Mouse (Mus musculus) embryonic facial prominence, embryonic 11.5 days (tissue): ENCODE measurements around the gene Fam78b. TPM values are rescaled to one million over a fixed set of nuclear protein-coding genes. Genes with fewer than 3 reads are reported as not detected.
A peak's percentile ranks its signal among the peaks of the same experiment; 100 is the strongest.

ENCODE experiments used
- ATAC-seq: fragments of 200-750 bp; cut with Nextera tagmentation; replicated peaks from 2 replicates; pipeline ENCODE4 v1.8.0; 2017; ENCODE audit warnings: low read depth; ENCODE audit not compliant: insufficient number of reproducible peaks, low FRiP score, low TSS enrichment
- DNase-seq: peaks from one replicate; pipeline ENCODE4 v3.0.0-alpha.2; 2015; ENCODE audit warnings: low spot score
- H3K27ac ChIP-seq: fragments of 300-500 bp; sonication (generic); replicated peaks from 2 replicates; pipeline ENCODE4 v1.5.1; 2014; ENCODE audit warnings: mild to moderate bottlenecking, low read depth, low read length, control low read depth
- H3K27me3 ChIP-seq: fragments of 300-500 bp; sonication (generic); 2 replicates; pipeline ENCODE4 v1.6.1; 2014; ENCODE audit warnings: mild to moderate bottlenecking, low read length, moderate library complexity, mixed read lengths; ENCODE audit not compliant: control insufficient read depth, insufficient read depth
- H3K36me3 ChIP-seq: fragments of 300-500 bp; sonication (generic); replicated peaks from 2 replicates; pipeline ENCODE4 v1.6.1; 2014; ENCODE audit warnings: low read depth, mild to moderate bottlenecking, low read length, moderate library complexity, mixed read lengths; ENCODE audit not compliant: control insufficient read depth, insufficient read depth
- H3K4me1 ChIP-seq: fragments of 300-500 bp; sonication (generic); 2 replicates; pipeline ENCODE4 v1.6.1; 2014; ENCODE audit warnings: low read length, mixed read lengths; ENCODE audit not compliant: control insufficient read depth, insufficient read depth
- H3K4me2 ChIP-seq: fragments of 300-500 bp; sonication (generic); 2 replicates; pipeline ENCODE4 v1.6.1; 2014; ENCODE audit warnings: low read depth, mild to moderate bottlenecking, control low read depth, low read length, moderate library complexity
- H3K4me3 ChIP-seq: fragments of 300-500 bp; sonication (generic); 2 replicates; pipeline ENCODE4 v1.5.1; 2014; ENCODE audit warnings: low read depth, low read length, control low read depth
- H3K9ac ChIP-seq: fragments of 300-500 bp; sonication (generic); replicated peaks from 2 replicates; pipeline ENCODE4 v1.6.1; 2014; ENCODE audit warnings: mild to moderate bottlenecking, control low read depth, low read length
- H3K9me3 ChIP-seq: fragments of 300-500 bp; sonication (generic); replicated peaks from 2 replicates; pipeline ENCODE4 v1.6.1; 2016; ENCODE audit warnings: mild to moderate bottlenecking, low read length, inconsistent platforms, mixed read lengths; ENCODE audit not compliant: control insufficient read depth
- WGBS: fragments of 180-500 bp; shearing (Covaris S2); extraction: QIAGEN DNeasy Blood & Tissue Kit; methylation state at CpG from one replicate; pipeline ENCODE4 v1.1.7; 2014; 5-methylcytosine and 5-hydroxymethylcytosine counted together
- polyA plus RNA-seq: library from polyadenylated mRNA; unstranded; fragments of >200 nt; fragmentation: Nextera tagmentation; extraction: Ambion mirVana; gene quantifications from 2 replicates; pipeline ENCODE4 v1.2.1, GENCODE M21; 2014

Gene Fam78b
- 3.8 and 4.5 TPM in 2 replicates for polyA plus RNA-seq

DNA sequence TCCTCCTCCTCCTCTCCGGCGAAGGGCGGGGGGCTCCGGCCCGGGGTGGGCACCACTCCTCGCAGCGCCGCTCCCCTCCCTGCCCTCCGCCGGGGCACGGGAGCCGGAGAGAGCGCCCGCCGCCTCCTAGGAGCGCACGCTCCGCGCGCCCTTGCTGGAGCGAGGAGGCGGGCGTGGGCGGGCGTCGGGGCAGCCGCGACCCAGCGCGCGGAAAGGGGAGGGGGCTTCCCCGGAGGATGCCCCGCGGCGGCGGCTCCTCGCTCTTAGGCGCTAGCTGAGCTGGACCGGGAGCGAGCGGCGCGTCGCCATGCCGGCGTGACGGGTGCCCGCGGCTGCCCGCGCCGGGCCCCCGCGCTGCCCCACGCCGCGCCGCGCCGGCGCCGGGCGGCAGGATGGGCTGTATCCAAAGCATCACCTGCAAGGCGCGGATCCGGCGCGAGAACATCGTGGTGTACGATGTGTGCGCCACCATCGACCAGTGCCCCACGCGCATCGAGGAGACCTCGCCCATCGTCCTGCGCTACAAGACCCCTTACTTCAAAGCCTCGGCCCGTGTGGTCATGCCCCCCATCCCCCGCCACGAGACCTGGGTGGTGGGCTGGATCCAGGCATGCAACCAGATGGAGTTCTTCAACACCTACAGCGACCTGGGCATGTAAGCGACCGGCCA lies at the start of gene Fam78b:
TSS of gene Fam78b (plus strand) at position 244 of the 670 bp plus-strand sequence.
- Histone ChIP-seq H3K36me3 (no peaks in the 10 kb centered on the region), H3K27me3 (peaks cover 13% of the 10 kb centered on the region), H3K9me3 (no peaks in the 10 kb centered on the region), H3K27ac (peak within 1 kb of the TSS; percentile 76), H3K4me1 (peaks cover 4% of the 10 kb centered on the region; the same call in 1 of the 2 replicates), H3K4me2 (peak within 1 kb of the TSS; percentile 97), H3K4me3 (peak within 1 kb of the TSS; percentile 81), H3K9ac (peak within 1 kb of the TSS; percentile 86)
- peak; percentile 79 for ATAC-seq
- DNase-seq, result peak; percentile 31
- WGBS, result under 1% methylated on average over 41 of the region's 85 CpGs

- Histone ChIP-seq H3K4me2 (no peak overlapping the region), H3K36me3 (no peaks in the 10 kb centered on the region), H3K4me1 (no peaks in the 10 kb centered on the region), H3K27ac (no peak overlapping the region), H3K27me3 (no peaks in the 10 kb centered on the region), H3K9ac (no peak overlapping the region), H3K4me3 (no peak overlapping the region), H3K9me3 (no peaks in the 10 kb centered on the region)
- no peak for ATAC-seq
- WGBS, result 33% methylated on average over 10 of the region's 10 CpGs
- DNase-seq, result peak; percentile 84
Observed at GRCm38 (mm10) chr1:166964508-166964907, 36.7 kb upstream of the Fam78b start.

GRCm38 (mm10) chr1:166968271-166968670 lies 32.9 kb upstream of the Fam78b start:
- ATAC-seq (no peak), DNase-seq (no peak)
- Histone ChIP-seq H3K9ac (no peak overlapping the region), H3K36me3 (no peaks in the 10 kb centered on the region), H3K4me3 (no peak overlapping the region), H3K27ac (no peak overlapping the region), H3K4me2 (no peak overlapping the region), H3K4me1 (no peaks in the 10 kb centered on the region), H3K9me3 (no peaks in the 10 kb centered on the region), H3K27me3 (no peaks in the 10 kb centered on the region)
- WGBS, result 77% methylated on average over 5 of the region's 5 CpGs

GRCm38 (mm10) chr1:166973731-166974130 lies 27.5 kb upstream of the Fam78b start:
- Histone ChIP-seq H3K9ac (no peak overlapping the region), H3K9me3 (no peaks in the 10 kb centered on the region), H3K27ac (no peak overlapping the region), H3K4me2 (no peak overlapping the region), H3K4me1 (no peaks in the 10 kb centered on the region), H3K36me3 (no peaks in the 10 kb centered on the region), H3K27me3 (no peaks in the 10 kb centered on the region), H3K4me3 (no peak overlapping the region)
- ATAC-seq (no peak), DNase-seq (no peak)
- 87% methylated on average over 3 of the region's 3 CpGs for WGBS

- no peak overlapping the region for H3K9ac ChIP-seq
- H3K9me3 ChIP-seq, result no peaks in the 10 kb centered on the region
Observed at GRCm38 (mm10) chr1:166978611-166979010, 22.6 kb upstream of the Fam78b start.

GRCm38 (mm10) chr1:166994266-166994665 lies 7.0 kb upstream of the Fam78b start:
- WGBS, result 37% methylated on average over 5 of the region's 5 CpGs
- no peak for ATAC-seq
- Histone ChIP-seq H3K4me1 (no peaks in the 10 kb centered on the region), H3K27me3 (no peaks in the 10 kb centered on the region), H3K4me3 (no peak overlapping the region), H3K36me3 (no peaks in the 10 kb centered on the region), H3K9ac (no peak overlapping the region), H3K9me3 (no peaks in the 10 kb centered on the region), H3K4me2 (no peak overlapping the region), H3K27ac (no peak overlapping the region)
- peak; percentile 65 for DNase-seq

More at GRCm38 (mm10) chr1:166978611-166979010, 22.6 kb upstream of the Fam78b start:
- no peak for DNase-seq
- ATAC-seq, result no peak
- Histone ChIP-seq H3K4me1 (no peaks in the 10 kb centered on the region), H3K4me2 (no peak overlapping the region), H3K27ac (no peak overlapping the region), H3K4me3 (no peak overlapping the region), H3K36me3 (no peaks in the 10 kb centered on the region), H3K27me3 (no peaks in the 10 kb centered on the region)
- WGBS, result 46% methylated on average over 5 of the region's 5 CpGs

DNA sequence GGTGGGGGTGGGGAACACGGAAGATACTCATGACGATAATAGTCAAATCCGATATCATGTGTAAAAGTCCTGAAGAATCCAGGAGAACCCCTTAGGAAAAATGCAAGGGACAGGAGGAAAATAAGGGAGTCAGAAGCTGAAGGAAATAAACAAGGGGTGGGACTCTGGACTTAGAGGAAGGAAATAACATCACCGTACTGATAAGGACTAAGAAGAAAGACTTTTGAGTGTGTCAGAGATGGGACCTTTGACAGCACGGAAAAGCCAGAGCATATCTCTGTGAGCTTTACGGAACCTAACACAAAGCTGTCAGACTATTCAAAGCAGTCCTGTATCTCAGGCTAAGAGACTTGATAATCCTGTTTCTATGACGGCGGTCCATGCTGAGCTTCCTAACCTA lies 5.0 kb upstream of the Fam78b start:
- DNase-seq, result no peak
- 87% methylated on average over 8 of the region's 8 CpGs for WGBS

GRCm38 (mm10) chr1:166996811-166997210 lies 4.4 kb upstream of the Fam78b start:
- Histone ChIP-seq H3K36me3 (no peaks in the 10 kb centered on the region), H3K9ac (no peak overlapping the region), H3K27me3 (peaks cover 6% of the 10 kb centered on the region), H3K9me3 (no peaks in the 10 kb centered on the region), H3K4me2 (no peak overlapping the region), H3K4me3 (no peak overlapping the region), H3K4me1 (no peaks in the 10 kb centered on the region), H3K27ac (no peak overlapping the region)
- ATAC-seq, result no peak
- no peak for DNase-seq
- 52% methylated on average over 7 of the region's 7 CpGs for WGBS

More for the DNA sequence above, 5.0 kb upstream of the Fam78b start:
- Histone ChIP-seq H3K4me2 (no peak overlapping the region), H3K27me3 (peaks cover 1% of the 10 kb centered on the region; the same call in 1 of the 2 replicates), H3K4me3 (no peak overlapping the region), H3K27ac (no peak overlapping the region), H3K9ac (no peak overlapping the region), H3K36me3 (no peaks in the 10 kb centered on the region), H3K4me1 (no peaks in the 10 kb centered on the region), H3K9me3 (no peaks in the 10 kb centered on the region)
- ATAC-seq, result no peak
